Mouse (Mus musculus) spleen, adult 2 months (tissue): Measurements from ENCODE around the gene Kcnt1.

ENCODE experiments used
- CTCF ChIP-seq: fragments of 200-500 bp; IDR thresholded peaks from 2 replicates; pipeline ENCODE4 v1.5.1; 2011; ENCODE audit warnings: mild to moderate bottlenecking, inconsistent platforms; ENCODE audit not compliant: insufficient read depth, insufficient read length, insufficient replicate concordance; ENCODE audit errors: extremely low read depth
- POLR2A ChIP-seq: fragments of 200-500 bp; IDR thresholded peaks from 2 replicates; pipeline ENCODE4 v1.6.1; 2011; ENCODE audit warnings: low read depth, low read length, inconsistent platforms

DNA sequence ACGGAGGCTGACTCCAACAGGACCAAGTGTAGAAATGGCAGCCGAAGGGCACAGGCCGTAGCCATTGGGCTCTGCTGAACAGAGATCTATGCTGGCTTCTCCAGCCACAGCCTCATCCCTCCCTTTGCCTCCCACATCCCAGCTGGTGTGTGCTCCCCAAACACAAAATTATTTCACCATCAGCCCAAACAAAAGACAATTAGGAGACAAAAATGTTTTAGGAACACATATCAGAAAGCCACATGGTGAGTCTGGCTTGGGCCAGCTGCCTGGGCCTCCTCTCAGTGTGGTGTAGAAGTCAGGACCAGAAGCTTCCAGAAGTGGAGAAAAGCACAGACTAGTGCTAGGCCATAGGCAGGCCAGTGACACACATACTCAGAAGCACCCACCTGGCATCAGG, 19.4 kb upstream of the Kcnt1 start:
- TF ChIP-seq POLR2A = no peak
- no peak for TF ChIP-seq CTCF
